Mouse (Mus musculus) heart, postnatal 25 days (tissue): ENCODE measurements at regions not wholly inside any gene's neighbourhood (a gene's known extent, or its start where the extent isn't known, plus 50 kb on each side); places are given as distances from the start of the nearest gene placed in this dataset.
A peak's percentile ranks its signal among the peaks of the same experiment; 100 is the strongest.

Experiments
- DNase-seq: peaks from one replicate; pipeline ENCODE4 v3.0.0; 2022; ENCODE audit warnings: low spot score
- intact Hi-C: fragments of 180-260 bp; cut with DNase I; formaldehyde crosslinking; loops from one replicate; pipeline ENCODE4 v1.15.1; 2025

DNA sequence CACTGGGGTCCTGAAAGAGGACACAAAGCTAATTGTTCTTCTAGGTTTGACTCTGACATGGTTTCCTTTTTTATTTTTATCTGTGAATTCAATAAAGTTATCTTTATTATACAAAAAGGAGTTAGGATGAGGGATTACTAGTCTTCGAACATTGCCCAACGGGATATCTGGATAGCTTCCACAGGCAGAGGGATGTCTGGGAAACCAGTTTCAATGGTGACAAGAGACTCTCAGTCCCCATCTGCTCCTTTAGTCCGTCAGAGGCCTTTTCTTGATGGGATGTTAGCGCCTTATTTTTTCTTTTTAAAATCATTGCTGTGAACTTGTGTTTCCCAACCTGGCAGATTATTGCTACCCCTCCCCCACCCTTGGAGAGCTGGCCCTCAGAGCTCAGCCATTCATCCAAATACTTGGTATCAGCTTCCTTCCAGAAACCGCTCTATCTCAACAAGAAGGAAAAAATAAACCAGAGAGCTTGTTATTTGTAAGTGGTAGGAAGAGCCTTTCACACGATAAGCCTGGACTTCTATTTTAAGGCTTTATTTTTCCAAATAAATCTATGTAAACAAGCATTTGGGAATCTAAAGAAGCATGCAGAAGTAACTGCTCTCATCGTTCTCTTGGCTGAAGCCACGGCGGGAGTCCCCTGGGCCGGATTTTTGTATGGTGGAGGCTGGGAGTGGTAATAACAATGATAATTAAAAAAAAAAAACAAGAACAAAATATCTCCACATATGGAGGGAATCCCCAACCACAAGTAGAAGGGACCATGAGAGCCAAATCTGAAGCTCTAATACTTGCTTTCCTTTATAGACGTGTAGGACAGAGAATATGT lies 296.6 kb upstream of the 1700056E22Rik start:
- intact Hi-C loops: no loop called here

DNA sequence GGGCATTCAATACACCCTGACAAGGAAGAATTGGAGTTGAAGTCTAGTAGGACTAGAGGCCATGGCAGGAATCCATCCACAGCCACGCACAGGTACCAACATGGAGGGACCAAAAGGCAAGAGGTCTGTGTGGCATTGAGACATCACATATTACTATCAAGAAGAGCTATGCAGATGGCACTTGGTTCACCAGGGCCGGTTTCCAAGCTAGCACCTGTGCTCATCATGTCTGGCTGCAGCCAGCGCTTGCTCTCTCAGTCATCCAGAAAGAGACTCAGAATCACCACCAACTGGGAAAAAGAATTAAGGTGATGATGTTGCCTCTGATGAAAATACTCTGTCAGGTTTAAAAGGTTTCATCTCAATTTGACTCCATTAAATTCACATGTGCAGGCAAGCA lies 292.1 kb upstream of the 1700056E22Rik start:
- intact Hi-C loops: no loop called here
- DNase-seq: no peak

More for the DNA sequence above, 296.6 kb upstream of the 1700056E22Rik start:
- DNase-seq: no peak

DNA sequence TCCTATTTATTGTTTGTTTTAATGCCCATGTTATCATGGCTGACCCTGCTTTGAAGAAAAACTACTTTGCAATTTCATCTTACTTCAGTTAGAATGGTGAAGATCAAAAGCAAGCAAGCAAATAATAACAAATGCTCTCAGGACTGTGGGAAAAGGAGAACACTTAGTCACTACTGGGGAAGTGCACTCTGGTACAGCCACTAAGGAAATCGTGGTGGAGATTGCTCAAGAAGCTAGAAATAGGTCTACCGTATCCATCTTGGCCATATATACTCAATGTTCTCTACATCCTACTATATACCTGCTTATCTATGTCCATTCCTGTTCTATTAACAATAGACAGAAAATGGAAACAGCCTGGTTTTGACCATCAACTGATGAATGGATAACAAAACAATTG lies 290.1 kb upstream of the 1700056E22Rik start:
- intact Hi-C loops: no loop called here

DNA sequence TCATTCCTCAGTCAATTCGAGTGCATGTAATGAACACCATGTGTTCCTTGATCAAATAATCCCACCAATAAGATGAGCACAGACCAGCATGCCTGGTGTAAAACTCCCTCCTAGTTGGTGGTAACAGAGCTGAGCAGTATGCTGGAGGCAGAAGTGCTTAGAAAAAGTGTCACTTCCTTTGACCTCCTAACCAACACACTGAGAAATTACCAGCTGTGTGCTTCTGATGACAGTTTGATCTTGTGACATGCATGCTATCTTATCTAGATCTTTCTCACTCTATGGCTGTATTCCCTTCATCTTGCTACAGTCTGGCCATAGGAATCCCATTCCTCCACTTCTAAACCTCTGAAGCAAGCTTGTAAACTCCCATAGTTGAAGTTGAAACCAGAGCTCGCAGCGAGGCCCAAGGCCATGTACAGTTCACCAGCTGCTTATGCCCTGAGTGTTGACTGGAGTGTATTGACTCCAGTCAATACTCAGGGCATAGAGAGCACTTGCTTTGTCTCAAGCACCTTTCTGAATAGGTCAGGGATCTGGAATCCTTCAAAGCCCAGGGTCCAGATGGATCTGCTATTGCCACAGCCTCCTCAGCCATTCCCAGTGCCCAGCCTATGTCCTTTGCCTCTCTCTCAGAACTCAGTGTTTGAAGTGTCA lies 286.5 kb upstream of the 1700056E22Rik start:
- intact Hi-C loops: no loop called here
- no peak for DNase-seq

More for the DNA sequence above, 290.1 kb upstream of the 1700056E22Rik start:
- DNase-seq: no peak

DNA sequence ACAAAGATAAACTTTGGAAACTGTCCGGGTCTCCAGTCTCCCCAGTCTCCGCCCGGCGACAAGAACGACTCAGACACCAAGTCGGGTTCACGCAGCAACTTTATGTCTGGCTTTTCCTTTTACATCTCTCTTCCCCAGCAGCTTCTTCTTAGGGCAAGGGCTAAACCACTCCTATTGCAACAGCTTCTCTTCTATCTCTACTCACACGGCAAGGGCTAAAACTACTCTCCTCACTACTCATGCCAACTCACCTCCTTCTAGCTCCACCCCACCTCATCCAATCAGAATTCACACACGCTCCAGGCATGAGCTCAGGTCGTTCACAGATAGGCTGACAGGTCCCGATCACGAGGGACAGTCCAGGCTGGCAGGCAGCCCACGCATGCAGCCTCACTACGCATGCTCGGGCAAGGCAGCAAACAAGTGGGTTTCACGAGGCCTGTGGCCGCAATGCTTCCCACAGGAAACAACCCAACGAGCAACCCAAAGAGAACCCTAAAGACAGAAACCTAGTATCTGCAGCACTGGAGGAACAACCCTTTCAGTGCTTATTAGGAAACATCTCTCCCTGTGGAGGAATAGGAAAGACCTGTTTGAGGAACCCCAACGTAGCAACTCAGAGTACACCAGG lies 276.2 kb upstream of the 1700056E22Rik start:
- intact Hi-C loops: no loop called here
- no peak for DNase-seq

DNA sequence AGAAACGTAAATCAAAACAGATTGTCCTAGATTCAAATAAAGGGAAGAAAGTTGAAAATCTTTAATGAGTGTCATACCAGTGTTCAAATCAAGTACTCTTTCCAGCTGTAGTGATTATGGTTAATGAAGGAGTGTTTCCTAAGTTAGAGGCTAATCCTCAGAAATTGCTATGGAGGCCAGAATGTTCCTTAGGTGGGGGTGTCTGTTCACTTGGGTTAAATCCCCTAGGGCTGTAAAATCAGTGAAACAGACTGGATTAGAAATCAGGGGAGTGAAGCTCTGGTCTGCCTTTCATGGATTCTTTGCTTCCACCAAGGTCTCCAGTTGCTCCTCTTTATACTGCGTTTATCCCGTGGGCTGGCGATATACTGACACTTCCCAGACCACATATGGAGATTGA lies 270.7 kb upstream of the 1700056E22Rik start:
- DNase-seq: no peak
- intact Hi-C loops: no loop called here

DNA sequence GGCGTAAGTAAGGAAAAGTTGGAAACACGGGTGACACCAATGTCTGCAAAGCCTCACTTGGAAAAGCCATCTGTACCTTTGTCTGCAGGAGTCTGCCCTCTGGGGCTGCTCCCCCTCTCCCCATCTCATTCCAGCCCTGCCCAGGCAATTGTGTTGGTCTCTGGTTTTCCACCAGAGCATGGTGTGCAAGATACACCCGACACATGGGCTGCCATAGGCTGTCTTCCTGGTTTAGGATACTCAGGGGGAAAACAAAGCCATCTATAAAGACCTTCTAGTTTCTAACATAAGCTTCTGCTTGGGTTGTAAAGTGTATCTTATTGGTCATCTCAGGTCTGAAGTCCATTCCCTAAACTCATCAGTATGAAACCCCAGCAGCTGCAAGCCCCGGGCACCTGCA lies 270.1 kb upstream of the 1700056E22Rik start:
- intact Hi-C loops: no loop called here
- no peak for DNase-seq

DNA sequence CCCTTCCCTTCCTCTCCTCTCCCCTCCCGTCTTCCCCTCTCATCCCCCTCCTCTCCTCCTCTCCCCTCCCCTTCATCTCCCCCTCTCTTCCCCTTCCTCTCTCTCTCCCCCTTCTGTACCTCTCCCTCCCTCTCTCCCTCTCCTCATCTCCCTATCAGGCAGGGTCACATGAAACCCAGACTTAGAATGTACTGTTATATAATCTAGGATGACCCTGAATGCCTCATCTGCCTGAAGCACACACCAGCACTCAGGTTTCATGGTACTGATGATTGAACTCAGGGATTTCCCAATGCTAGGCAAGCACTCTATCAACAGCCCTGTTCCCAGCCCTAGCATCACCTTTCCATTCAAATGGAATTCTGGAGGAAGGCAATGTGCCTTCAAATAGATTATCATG lies 264.6 kb upstream of the 1700056E22Rik start:
- DNase-seq: no peak
- intact Hi-C loops: no loop called here

DNA sequence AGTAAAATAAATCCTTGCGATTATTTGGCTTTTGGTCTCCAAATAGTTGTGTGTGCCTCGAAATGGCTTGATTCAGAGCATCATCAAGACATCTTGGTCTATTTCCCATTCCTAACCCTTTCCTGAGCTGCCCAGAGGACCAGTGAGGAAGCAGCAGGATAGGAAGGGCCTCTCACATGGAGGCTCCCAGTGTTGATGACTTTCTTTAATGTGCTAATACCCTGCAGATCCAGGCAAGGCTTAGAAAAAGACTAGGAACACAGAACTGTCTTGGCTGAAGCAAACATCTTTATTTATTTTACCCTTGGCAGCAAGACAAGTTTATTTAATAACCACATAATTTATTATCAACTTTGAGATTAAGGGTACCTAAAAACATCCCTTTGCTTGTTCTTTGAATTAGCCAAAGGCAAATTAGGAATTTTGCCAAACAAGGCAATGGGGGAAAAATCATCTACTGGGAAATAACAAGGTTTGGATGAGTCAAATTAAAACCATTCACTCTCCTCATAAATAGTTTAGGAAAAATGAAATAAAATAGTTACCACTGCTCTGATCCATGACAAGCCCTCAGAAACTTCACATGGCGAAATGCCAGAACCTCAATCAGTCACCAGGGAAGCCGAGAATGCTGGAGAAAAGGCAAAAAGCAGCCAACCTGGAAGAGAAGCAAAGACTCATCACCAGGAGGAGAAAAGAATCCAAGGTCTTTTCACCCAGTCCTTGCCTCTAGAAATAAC lies 263.1 kb upstream of the 1700056E22Rik start:
- intact Hi-C loops: no loop called here
- DNase-seq: no peak

DNA sequence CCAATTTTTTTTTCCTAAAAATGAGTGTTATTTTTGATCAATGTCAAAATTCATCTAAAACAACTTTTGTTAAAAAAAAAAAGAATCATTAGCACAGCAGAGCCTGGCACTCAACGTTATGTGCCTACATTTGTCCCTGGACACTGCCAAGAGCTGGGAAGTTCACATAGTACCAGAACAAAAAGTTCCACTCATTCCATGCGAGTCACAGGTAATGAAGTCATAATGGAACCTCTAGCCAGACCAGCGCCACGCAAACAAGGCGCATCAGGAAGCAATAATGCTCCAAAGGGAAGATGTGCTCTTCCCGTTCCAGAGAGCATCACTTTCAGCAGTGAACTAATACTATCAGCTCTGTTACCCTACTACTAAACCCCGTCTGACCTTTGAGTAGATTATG lies 257.0 kb upstream of the 1700056E22Rik start:
- intact Hi-C loops: no loop called here

DNA sequence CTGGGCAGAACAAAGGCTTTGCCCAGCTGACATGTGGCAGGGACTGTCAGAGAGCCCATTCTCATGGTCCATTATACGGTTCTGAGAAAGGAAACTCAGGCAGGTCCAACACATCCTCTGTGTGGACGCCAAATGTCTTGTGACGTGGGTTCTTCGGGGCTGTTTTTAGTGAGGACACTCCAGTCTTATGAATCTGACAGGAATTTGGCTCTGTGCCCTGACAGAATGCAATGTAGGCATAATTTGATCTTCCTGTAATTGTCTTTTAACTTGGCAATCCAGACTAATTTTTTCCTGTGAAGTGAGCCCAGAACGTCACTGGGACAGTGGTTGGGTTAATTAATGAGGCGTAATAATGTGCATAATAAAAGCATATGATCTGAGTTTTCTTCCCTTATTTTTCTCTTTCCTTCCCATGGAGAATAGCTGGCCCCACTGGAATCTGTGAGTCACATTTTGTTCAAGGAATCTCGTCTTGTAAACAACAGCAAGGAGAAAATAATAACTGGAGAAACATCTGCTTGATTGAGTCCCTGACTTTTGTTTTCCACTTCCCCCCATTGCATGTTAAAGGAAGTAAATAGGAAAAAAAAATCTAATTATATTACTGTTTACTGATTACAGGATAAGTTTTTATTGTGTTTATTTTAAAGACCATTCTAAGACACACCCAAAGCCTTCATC lies 255.8 kb upstream of the 1700056E22Rik start:
- intact Hi-C loops: loop anchor here (5.0 kb wide), 1 partner anchor 147 kb away; no protein-coding TSS in a partner anchor
- peak; percentile 41 for DNase-seq

More for the DNA sequence above, 257.0 kb upstream of the 1700056E22Rik start:
- DNase-seq: no peak

DNA sequence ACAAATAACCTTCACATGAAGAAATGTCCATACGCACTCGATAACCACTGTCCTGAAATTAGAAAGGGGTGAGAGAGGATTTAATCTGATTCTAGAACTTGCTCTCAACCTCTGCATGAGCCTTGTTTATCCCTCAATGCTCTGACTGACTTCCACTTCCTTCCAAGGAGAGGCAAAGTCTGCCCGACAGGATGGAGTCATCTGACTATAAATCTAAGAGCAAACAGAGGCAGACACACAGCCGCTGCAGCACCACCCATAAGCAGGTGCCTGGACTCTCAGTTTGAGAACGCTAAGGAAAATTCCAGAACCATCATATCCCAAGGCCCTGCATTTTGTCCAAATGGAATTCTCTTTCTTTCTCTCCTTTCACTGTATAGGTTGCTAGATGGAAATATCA lies 247.7 kb upstream of the 1700056E22Rik start:
- DNase-seq: no peak
- intact Hi-C loops: no loop called here

DNA sequence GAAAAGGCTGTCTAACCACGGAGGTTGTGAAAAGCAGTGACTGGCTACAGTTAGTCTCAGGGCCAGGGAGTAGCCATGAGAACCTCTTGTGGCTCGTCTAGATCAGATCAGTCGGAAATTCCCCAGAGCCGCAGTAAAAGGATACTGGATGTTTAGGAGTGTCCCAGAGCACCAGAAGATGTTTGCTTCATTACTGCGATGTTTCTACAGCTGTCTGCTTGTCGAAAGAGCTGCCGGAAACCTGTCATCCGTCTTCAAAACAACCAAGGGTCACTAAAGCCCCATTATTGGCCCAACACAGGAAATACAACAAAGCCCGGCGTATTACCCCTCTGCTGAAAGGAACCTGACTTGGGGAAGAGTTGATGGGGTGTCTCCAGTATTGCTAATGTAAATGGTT lies 245.2 kb upstream of the 1700056E22Rik start:
- DNase-seq: no peak
- intact Hi-C loops: no loop called here

DNA sequence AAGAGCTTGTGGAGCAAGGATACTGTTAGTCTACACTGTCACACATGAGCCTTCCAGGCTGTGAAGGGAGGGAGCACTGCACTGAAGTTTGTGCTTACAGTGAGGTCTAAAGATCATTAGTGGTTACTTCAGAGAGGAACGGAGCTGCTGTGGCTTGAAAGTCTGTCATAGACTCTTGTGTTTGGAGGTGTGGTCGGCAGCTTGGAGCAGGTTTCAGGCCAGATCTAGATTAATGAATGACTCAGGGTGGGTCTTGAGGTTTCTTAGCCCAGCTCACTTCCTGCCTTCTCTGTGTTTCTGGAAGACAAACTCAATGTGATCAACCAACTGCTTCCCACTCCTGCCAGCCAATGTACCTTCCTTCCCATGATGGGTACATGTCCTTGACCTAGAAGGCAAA lies 242.9 kb upstream of the 1700056E22Rik start:
- no peak for DNase-seq
- intact Hi-C loops: no loop called here

DNA sequence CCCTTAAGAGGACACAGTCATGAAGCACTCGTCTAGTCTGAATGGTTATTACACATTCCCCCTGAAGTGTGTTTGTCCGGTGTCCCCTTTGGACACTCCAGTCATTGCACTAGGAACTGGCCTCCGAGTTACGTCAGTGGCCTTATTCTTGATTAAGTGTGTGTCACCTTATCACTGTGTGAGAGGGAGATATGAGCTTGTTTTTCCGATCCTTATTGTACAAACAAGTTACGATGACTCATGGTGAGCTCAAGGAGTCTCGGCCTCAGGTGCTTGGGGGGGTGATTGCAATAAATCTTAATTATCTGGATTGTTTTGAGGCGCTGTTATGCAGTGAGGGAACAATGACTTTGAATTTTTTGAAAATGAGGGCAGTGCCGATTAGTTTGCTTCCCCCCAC lies 241.8 kb upstream of the 1700056E22Rik start:
- no peak for DNase-seq
- intact Hi-C loops: no loop called here

DNA sequence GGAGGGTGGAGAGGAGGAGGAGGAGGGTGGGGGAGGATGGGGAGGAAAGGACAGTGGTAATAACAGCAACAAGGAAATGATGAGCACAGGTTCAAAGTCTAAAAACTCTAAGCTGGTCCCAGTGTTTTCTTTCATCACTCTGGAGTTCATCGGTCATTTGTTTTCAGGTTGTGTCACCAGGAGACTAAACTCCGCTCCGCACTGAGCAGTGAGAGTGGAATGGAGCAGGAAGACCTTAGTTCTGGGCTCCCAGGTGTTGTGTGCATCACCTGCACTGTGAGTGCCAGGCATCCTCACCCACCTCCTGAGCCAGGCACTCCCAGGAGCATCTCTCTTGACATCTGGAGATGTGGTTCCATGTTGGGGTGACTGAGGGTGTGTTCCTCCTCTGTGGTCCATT lies 241.3 kb upstream of the 1700056E22Rik start:
- DNase-seq: no peak
- intact Hi-C loops: no loop called here

DNA sequence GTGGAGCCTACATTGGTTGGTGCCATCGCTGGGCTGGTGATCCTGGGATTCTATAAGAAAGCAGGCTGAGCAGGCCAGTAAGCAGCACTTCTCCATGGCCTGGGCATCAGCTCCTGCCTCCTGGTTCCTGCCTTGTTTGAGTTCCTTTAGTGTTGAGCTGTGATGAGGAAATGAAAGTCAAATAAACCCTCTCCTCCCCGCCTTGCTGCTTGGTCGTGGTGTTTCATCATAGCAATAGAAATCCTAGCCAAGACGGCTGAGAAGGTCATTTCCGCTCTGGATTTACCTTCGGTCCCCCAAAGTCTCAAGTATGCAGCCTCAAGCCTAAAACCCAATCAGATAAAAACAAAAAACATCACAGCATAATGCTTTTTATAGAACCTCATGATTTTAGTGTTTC lies 240.6 kb upstream of the 1700056E22Rik start:
- DNase-seq: no peak
- intact Hi-C loops: no loop called here

DNA sequence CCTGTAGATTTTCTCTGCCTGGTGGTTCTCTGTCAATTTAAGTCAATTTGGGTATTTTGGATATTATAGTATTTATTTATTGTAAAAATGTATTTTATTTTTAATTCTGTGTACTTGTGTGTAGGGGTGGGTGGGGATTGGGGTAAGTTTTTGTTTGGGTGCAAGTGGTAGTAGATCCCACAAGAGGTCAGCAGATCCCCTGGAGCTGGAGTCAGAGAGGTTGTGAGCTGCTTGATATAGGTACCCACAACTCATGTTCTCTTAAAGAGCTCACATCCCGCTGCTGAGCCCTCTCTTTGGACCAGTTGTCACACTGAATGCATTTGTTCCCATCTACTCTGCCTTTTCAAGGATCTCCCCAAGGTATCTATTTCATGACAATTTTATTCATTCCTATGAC lies 239.6 kb upstream of the 1700056E22Rik start:
- intact Hi-C loops: no loop called here
- no peak for DNase-seq

DNA sequence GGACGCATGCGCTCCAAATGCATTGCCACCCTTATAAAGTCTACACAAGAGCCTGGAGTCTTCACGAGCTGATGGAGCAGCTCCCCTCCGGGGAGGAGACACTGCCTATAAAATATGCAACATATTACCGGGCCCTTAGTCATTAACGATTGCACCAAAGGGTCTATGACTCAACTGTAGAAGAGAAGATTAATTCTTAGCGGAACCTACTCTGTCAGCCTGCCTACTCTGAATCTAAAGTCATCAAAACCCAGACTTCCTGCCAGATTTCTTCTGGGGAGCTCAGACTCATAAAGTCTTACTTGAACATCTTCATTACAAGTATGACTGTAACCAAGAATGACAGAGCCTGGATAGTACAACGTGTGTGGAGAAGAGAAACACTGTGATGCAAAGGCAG lies 237.2 kb upstream of the 1700056E22Rik start:
- intact Hi-C loops: no loop called here
- no peak for DNase-seq

DNA sequence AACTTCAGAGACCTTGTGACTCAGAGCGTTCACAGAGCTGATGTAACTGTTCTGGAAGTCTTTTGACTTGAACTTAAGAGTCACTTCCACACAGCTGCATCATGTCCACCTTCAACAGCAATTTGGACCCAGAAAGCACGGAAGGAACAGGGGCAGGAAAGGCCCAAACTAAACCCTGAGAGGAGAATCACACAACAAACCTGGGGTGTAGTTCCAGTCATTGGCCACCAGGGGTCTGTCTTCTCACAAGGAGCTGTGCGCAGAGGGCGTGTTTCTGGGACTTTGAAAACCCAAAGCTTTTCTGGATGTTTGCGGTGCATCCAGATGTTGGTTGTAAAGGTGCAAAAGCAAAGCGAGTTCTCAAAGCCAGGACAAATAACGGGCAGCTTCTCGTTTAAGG lies 231.9 kb upstream of the 1700056E22Rik start:
- intact Hi-C loops: loop anchor here (1.0 to 5.0 kb wide), 4 partner anchors 129 to 505 kb away; no protein-coding TSS in a partner anchor
- DNase-seq: peak; percentile 66
